Mouse (Mus musculus) lung, postnatal 10 days (tissue): ENCODE measurements around the gene Acp2.
A peak's percentile ranks its signal among the peaks of the same experiment; 100 is the strongest.

ENCODE experiments used
- DNase-seq: peaks from one replicate; pipeline ENCODE4 v3.0.0; 2021

Gene Acp2

DNA sequence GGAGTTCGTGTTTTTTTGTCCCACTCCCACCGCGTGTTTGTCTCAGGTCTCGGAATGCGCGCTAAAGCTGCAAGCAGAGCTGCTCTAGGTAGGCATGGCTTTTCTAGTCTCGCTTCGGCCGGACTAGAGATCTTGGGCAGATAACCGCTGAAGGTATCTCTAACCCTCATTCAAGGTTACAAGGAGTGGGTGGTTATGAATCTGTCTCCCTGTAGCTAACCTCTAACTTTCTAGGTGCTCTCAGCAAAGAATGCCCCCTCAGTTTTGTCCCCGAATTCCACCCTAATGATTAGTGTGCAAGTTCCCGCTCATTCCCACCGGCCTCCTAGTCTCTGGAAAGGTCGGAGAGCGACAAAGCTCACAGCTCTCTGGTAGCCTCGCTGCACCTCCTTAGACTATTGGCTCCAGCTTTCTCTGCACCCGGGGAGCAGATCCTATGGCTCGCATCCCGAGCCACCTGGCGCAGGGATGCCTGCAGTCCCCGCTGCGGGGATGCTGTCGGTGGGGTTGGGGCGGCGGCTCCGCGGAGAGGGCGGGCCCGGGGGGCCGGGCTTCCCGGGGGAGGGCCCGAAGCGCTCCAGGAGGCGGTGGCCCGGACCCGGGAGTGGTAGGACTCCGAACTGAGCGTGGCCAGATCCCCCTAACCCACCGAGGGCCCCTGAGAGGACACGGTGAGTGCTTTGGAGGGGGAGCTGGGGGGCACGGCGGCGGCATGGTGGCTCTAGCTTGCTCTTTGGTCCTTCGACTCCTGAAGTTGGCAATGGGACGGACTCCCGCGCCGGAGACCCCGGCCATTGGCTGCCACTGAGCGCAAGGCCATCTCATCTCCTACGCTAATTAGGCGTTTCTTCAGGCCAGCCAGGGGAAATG lies 53.8 kb downstream of the Acp2 start:
- DNase-seq = peak; percentile 65

DNA sequence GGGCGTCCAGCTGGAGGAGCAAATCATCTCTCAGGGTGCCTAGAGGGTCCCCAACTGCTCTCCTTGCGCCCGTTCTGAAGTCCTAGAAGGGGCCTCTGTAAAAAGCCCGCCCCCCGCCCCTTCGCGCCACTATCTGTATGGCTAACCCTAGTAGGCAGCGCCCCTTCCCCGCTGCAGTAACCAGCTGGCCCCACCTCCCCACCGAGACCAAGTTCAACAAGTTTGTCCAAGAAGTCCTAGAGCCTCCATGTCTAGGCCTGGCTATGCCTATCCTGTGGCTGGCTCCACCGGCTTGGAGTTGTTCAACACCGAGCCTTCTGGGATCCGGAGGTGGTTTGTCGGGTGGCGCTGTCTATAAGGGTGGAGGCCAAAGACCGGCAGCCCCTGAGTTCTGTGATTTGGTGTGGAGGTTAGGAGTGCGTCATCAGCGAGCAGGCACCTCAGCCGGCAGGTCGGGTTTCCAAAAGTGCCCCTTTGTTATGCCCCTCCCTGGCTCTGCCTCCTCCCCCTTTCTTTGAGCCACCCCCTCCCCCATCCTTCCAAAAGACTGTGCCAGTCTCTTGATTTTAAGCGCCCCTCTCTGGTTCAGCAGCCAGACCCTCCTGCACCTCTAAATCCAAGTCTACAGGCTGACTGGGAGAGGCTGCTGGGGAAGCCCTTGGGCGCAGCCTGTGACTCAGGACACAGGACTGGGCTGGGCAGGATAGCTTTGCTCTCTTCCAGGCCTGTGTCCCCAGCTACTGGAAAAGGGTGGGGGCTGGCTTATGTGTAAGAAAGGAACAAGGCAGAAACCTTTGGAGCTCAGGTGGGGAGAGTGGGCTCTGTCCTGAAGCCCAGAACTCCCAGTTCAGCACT lies 54.7 kb downstream of the Acp2 start:
- DNase-seq = peak; percentile 72

DNA sequence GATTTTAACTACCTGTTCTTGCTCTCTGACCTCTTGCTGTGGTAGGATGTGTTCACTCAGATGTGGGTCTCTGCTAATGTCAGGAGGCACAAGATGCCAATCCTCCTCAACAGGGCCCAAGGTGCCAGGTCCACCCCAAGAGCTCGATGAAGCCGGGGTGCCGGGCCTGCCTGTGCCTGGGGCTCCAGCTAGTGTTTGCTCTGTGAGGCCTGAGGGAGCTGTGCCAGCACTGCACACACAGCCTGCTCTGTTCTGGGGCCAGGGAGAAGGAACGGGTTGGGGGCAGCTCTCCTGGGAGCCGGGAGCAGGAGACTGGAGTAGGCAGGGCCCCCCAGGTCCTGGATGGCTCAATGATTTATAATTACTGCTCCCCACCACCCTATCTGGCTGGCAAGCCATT lies 55.4 kb downstream of the Acp2 start:
- DNase-seq = no peak

DNA sequence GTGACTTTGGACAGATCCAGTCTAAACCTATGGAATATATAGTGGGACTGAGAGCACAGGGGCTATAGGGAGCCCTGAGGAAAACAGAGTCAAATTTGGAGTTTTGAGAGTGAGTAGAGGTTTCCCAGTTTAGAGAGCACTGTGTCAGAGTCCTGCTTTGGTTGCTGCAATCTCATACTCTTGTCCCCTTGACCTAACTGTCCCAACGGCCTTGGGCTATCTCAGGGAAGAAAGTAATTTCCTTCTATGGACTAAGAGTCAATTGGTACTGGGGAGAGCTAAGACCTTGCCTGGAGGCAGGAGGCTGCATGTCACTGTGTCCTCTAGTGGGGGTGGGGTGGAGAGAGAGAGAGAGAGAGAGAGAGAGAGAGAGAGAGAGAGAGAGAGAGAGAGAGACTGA lies 56.1 kb downstream of the Acp2 start:
- DNase-seq = no peak

DNA sequence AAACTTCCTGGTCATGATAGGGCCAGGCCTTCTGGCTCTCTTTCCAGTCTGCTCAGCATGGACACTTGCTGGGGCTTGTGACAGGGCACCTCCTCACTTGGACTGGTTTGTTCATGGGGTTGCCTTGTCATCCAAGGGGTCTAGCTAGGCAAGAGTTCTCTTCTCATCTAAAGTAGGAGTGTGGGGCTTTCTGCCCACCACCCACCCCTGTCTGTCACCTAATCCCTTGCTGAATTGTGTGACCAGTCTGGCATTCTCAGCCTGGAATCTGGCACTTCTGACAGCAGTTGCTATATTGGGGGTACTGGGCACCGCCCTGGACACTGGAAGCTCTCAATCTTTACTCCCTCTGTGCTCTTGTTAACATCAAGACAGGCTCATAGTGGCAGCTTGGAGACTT lies 56.8 kb downstream of the Acp2 start:
- no peak for DNase-seq
